Mouse (Mus musculus) layer of hippocampus, adult 9-10 months (tissue): Measurements from ENCODE around the gene Mrgpra9.
"Not testable (repeated sequence)": the region's sequence is repeated elsewhere in the genome, so short reads cannot be mapped to it uniquely, and the experiment has no call there.

Experiments
- DNase-seq: peaks from one replicate; pipeline ENCODE4 v3.0.0; 2022; ENCODE audit warnings: low spot score

Mrgpra9 gene

GRCm38 (mm10) chr7:47252770-47253169, at the start of gene Mrgpra9:
Gene Mrgpra9 (minus strand): TSS chr7:47252848.
- no peak for DNase-seq

DNA sequence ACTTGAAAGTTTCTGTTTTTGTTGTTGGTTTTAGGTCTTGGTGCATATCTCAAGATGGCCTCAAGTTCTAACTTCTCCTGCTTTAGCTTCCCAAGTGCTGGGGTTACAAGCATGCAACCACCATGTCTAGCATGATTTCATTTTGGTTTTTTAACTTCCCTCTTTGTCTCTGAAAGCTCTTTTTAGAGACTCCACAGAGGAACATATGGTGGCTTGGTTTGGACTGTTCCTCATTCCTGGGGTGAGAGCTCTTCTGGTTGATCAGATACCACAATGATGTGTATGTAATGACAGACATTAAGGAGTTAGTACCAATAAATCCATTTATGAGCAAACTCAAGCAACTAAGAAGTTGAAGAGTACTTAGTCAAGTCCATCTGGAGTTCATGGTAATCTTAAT, 47.0 kb upstream of the Mrgpra9 start:
- DNase-seq: not testable (repeated sequence)

GRCm38 (mm10) chr7:47271547-47271946, 18.9 kb upstream of the Mrgpra9 start:
- DNase-seq: not testable (repeated sequence)

DNA sequence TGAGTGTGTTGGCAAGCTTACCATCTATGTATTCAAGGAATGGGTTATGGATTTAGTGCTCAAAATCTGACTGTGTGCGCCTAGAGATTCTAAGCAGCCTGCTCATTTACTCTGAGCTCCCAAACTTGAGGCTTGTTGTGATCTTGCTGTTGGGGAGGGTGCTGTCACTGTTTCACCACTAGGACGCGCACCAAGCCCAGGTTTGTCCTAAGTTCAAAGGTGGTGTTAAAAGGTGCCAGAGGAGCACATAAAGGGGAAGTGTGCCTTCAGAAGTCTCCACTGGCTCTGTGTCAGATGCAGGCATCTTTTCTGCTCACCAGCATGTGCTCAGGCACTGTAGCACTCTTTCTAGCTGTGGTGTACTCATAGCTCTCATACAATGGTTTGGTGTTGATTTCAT, 8.0 kb downstream of the Mrgpra9 start:
- no peak for DNase-seq

GRCm38 (mm10) chr7:47204830-47205229, 47.8 kb downstream of the Mrgpra9 start, which contains the start of gene Mrgpra6:
Gene Mrgpra6 (minus strand): TSS chr7:47204920.
- no peak for DNase-seq

DNA sequence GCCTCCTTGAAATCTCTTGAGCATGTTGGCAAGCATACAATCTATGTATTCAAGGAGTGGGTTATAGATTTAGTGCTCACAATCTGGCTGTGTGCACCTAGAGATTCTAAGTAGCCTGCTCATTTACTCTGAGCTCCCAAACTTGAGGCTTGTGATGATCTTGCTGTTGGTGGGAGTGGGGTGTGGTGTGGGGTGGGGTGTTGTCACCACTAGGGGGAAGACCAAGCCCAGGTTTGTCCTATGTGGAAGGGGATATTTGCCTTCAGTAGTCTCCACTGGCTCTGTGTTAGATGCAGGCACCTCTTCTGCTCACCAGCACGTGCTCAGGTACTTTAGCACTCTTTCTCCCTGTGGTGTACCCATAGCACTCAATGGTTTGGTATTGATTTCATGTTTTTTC, 57.4 kb downstream of the Mrgpra9 start:
- DNase-seq: no peak
